Mouse (Mus musculus) cortical plate, adult 2 months (tissue): ENCODE measurements around the gene Exosc6.
"Not testable (repeated sequence)": the region's sequence is repeated elsewhere in the genome, so short reads cannot be mapped to it uniquely, and the experiment has no call there.

ENCODE experiments used
- CTCF ChIP-seq: fragments of 200-500 bp; IDR thresholded peaks from 2 replicates; pipeline ENCODE4 v1.5.1; 2011; ENCODE audit warnings: mild to moderate bottlenecking, control low read depth, low read length; ENCODE audit not compliant: insufficient read depth; ENCODE audit errors: extremely low read depth
- POLR2A ChIP-seq: fragments of 200-500 bp; IDR thresholded peaks from 2 replicates; pipeline ENCODE4 v1.6.1; 2011; ENCODE audit warnings: mild to moderate bottlenecking, low read length, control low read depth; ENCODE audit not compliant: insufficient read depth; ENCODE audit errors: extremely low read depth

GRCm38 (mm10) chr8:111092326-111092725 lies 36.2 kb downstream of the Exosc6 start, which contains the start of gene Clec18a:
- TF ChIP-seq POLR2A, CTCF: not testable (repeated sequence)
